Mouse (Mus musculus): Measurements from ENCODE around the gene BC035947.
A peak's percentile ranks its signal among the peaks of the same experiment; 100 is the strongest.

Gene BC035947

GRCm38 (mm10) chr1:78501036-78501435, 10.9 kb downstream of the BC035947 start:
- DNase-seq: no peak

- DNase-seq: no peak
Measured at GRCm38 (mm10) chr1:78490143-78490542, 21.8 kb downstream of the BC035947 start.

- peak; percentile 92 for DNase-seq
Measured at GRCm38 (mm10) chr1:78488752-78489492, 23.0 kb downstream of the BC035947 start, which contains the start of gene Farsb. TSS of gene Farsb (minus strand) at chr1:78488897.

- no peak for DNase-seq
Measured at GRCm38 (mm10) chr1:78488427-78488751, 23.6 kb downstream of the BC035947 start.

- no peak for DNase-seq
Measured at GRCm38 (mm10) chr1:78484361-78484760, 27.6 kb downstream of the BC035947 start.

- DNase-seq: no peak
Measured at GRCm38 (mm10) chr1:78483430-78483829, 28.5 kb downstream of the BC035947 start.

- no peak for DNase-seq
Measured at GRCm38 (mm10) chr1:78472441-78472840, 39.5 kb downstream of the BC035947 start.

GRCm38 (mm10) chr1:78454659-78455058, 57.3 kb downstream of the BC035947 start:
- DNase-seq: peak; percentile 45

- DNase-seq: no peak
Measured at GRCm38 (mm10) chr1:78453886-78454285, 58.1 kb downstream of the BC035947 start.

GRCm38 (mm10) chr1:78452544-78452943, 59.4 kb downstream of the BC035947 start:
- DNase-seq: no peak

- peak; percentile 3 for DNase-seq
Measured at GRCm38 (mm10) chr1:78451070-78451854, 60.7 kb downstream of the BC035947 start.

- no peak for DNase-seq
Measured at GRCm38 (mm10) chr1:78448091-78448490, 63.9 kb downstream of the BC035947 start.
